Mouse (Mus musculus) ES-E14 (cell line): ENCODE results near the gene Dpp9. TPM values are rescaled to one million over a fixed set of nuclear protein-coding genes. Genes with fewer than 3 reads are reported as not detected.

Experiments
- DNase-seq: peaks from one replicate; pipeline ENCODE4 v3.0.0-alpha.2; 2013; ENCODE audit warnings: low read depth, low spot score
- H3K27ac ChIP-seq: 2 replicates; pipeline ENCODE4 v1.5.1; 2012; ENCODE audit warnings: low read depth, mild to moderate bottlenecking, low read length, moderate library complexity, mixed read lengths; ENCODE audit not compliant: poor library complexity, insufficient read depth, severe bottlenecking
- H3K36me3 ChIP-seq: 2 replicates; pipeline ENCODE4 v1.6.1; 2012; ENCODE audit warnings: mild to moderate bottlenecking, low read length, moderate library complexity, mixed read lengths; ENCODE audit not compliant: control insufficient read depth, poor library complexity, insufficient read depth, severe bottlenecking
- H3K4me1 ChIP-seq, 2 experiments: fragments of 150-350 bp in 1 of 2; sonication (generic) in 1 of 2; 2 replicates each; pipeline ENCODE4 v1.6.1; 2012; ENCODE audit warnings: low read length in 2 of 2, mild to moderate bottlenecking in 1 of 2, mixed read lengths in 1 of 2; ENCODE audit not compliant: control insufficient read depth in 2 of 2, insufficient read depth in 2 of 2, poor library complexity in 1 of 2
- H3K4me3 ChIP-seq, 2 experiments: fragments of 150-350 bp in 1 of 2; sonication (generic) in 1 of 2; 2 replicates each; pipeline ENCODE4 v1.5.1; 2012; ENCODE audit warnings: low read length in 2 of 2, low read depth in 1 of 2, mild to moderate bottlenecking in 1 of 2, mixed read lengths in 1 of 2; ENCODE audit not compliant: insufficient read depth in 1 of 2, poor library complexity in 1 of 2, severe bottlenecking in 1 of 2
- H3K9ac ChIP-seq: 2 replicates; pipeline ENCODE4 v1.6.1; 2012; ENCODE audit warnings: low read depth, mild to moderate bottlenecking, low read length, mixed read lengths; ENCODE audit not compliant: poor library complexity, insufficient read depth, severe bottlenecking
- H3K9me3 ChIP-seq: fragments of 150-350 bp; sonication (generic); 2 replicates; pipeline ENCODE4 v1.6.1; 2012; ENCODE audit warnings: low read depth, mild to moderate bottlenecking, low read length; ENCODE audit not compliant: control insufficient read depth, insufficient read depth
- CHD2 ChIP-seq: IDR thresholded peaks from 2 replicates; pipeline ENCODE4 v1.6.1; 2014; ENCODE audit warnings: mild to moderate bottlenecking, low read depth, low read length, inconsistent platforms
- HCFC1 ChIP-seq: IDR thresholded peaks from 2 replicates; pipeline ENCODE4 v1.6.1; 2012; ENCODE audit warnings: low read length, inconsistent platforms, borderline replicate concordance; ENCODE audit not compliant: insufficient read depth
- MAFK ChIP-seq: IDR thresholded peaks from 2 replicates; pipeline ENCODE4 v1.6.1; 2014; ENCODE audit warnings: mild to moderate bottlenecking, low read depth, low read length, inconsistent platforms; ENCODE audit not compliant: insufficient read depth
- ZC3H11A ChIP-seq: IDR thresholded peaks from 2 replicates; pipeline ENCODE4 v1.6.1; 2012; ENCODE audit warnings: low read depth, mild to moderate bottlenecking, inconsistent platforms, low read length, borderline replicate concordance
- ZNF384 ChIP-seq: IDR thresholded peaks from 2 replicates; pipeline ENCODE4 v1.6.1; 2012; ENCODE audit warnings: low read depth, low read length, inconsistent platforms
- in situ Hi-C, 2 experiments: fragments of 600-800 bp; cut with MboI; formaldehyde crosslinking; loops; one replicate each; pipeline ENCODE4 v1.15.1; 2025; ENCODE audit warnings: low sequenced_read_pairs in 2 of 2, inconsistent platforms in 1 of 2; ENCODE audit not compliant: unreplicated experiment in 2 of 2
- total RNA-seq: library from RNA; depleted of rRNA; stranded (reverse); fragments of 300-350 nt; gene quantifications from 2 replicates; pipeline ENCODE4 v1.2.3, GENCODE M21; 2012

Gene Dpp9
- total RNA-seq, 1 experiment, result 27.4 TPM

- Histone ChIP-seq H3K9ac (no peak overlapping the region), H3K36me3 (no peaks in the 10 kb centered on the region), H3K9me3 (no peaks in the 10 kb centered on the region), H3K4me3 (peak overlapping the region in 1 of 2 experiments; percentile 39; a peak in 1 of 4 replicates), H3K4me1 (peaks cover 0 to 14% of the 10 kb centered on the region in 2 experiments; a peak in 1 of 4 replicates), H3K27ac (no peak overlapping the region)
- in situ Hi-C loops, result no loop called here
- no peak for DNase-seq
- no peak for TF ChIP-seq HCFC1
- no peak for TF ChIP-seq CHD2
- no peak for TF ChIP-seq ZNF384
- TF ChIP-seq ZC3H11A, result no peak
- TF ChIP-seq MAFK, result no peak
Measured at GRCm38 (mm10) chr17:56148280-56148679, 70.4 kb downstream of the Dpp9 start.

GRCm38 (mm10) chr17:56147420-56147819, 71.3 kb downstream of the Dpp9 start:
- no peak overlapping the region for H3K4me3 ChIP-seq
- no peak for TF ChIP-seq HCFC1
- TF ChIP-seq MAFK, result no peak
- no peak for TF ChIP-seq CHD2
- no peak for TF ChIP-seq ZC3H11A
- TF ChIP-seq ZNF384, result no peak
- H3K4me1 ChIP-seq, result peaks cover 0 to 14% of the 10 kb centered on the region in 2 experiments; a peak in 1 of 4 replicates
- no peaks in the 10 kb centered on the region for H3K9me3 ChIP-seq
- H3K9ac ChIP-seq, result no peak overlapping the region
- DNase-seq, result no peak
- H3K36me3 ChIP-seq, result no peaks in the 10 kb centered on the region
- no peak overlapping the region for H3K27ac ChIP-seq
- in situ Hi-C loops, result no loop called here

GRCm38 (mm10) chr17:56146131-56146530, 72.6 kb downstream of the Dpp9 start:
- no peaks in the 10 kb centered on the region for H3K9me3 ChIP-seq
- peaks cover 0 to 14% of the 10 kb centered on the region in 2 experiments; a peak in 1 of 4 replicates for H3K4me1 ChIP-seq
- H3K36me3 ChIP-seq, result no peaks in the 10 kb centered on the region
- DNase-seq, result no peak
- in situ Hi-C loops, result no loop called here
- no peak for TF ChIP-seq CHD2
- TF ChIP-seq HCFC1, result no peak
- TF ChIP-seq ZNF384, result no peak
- TF ChIP-seq ZC3H11A, result no peak
- TF ChIP-seq MAFK, result no peak
- H3K4me3 ChIP-seq, result no peak overlapping the region
- H3K27ac ChIP-seq, result no peak overlapping the region
- H3K9ac ChIP-seq, result no peak overlapping the region

- TF ChIP-seq CHD2 (no peak), ZNF384 (no peak), MAFK (no peak), HCFC1 (no peak), ZC3H11A (no peak)
- Histone ChIP-seq H3K9ac (no peak overlapping the region), H3K36me3 (no peaks in the 10 kb centered on the region), H3K9me3 (no peaks in the 10 kb centered on the region), H3K4me1 (peaks cover 0 to 14% of the 10 kb centered on the region in 2 experiments; a peak in 1 of 4 replicates), H3K4me3 (no peak overlapping the region), H3K27ac (no peak overlapping the region)
- DNase-seq, result no peak
- in situ Hi-C loops, result no loop called here
Measured at GRCm38 (mm10) chr17:56144546-56144945, 74.2 kb downstream of the Dpp9 start.
